Mouse (Mus musculus): ENCODE results near the gene Gm44805. TPM values are rescaled to one million over a fixed set of nuclear protein-coding genes. Genes with fewer than 3 reads are reported as not detected.

The Gm44805 gene
- not detected for polyA plus RNA-seq (2017; shearing (Covaris generic))

GRCm38 (mm10) chr7:19681202-19681694 is at the start of gene Gm44805, which contains the start of gene Apoc4:
TSS of gene Gm44805 (minus strand) at chr7:19681423.
TSS of gene Apoc4 (minus strand) at chr7:19681479.

GRCm38 (mm10) chr7:19715239-19716054 is 34.2 kb upstream of the Gm44805 start, which contains the start of gene Tomm40:
TSS of gene Tomm40 (minus strand) at chr7:19715438.

GRCm38 (mm10) chr7:19698907-19699826 is 17.9 kb upstream of the Gm44805 start, which contains the start of gene Apoe:
TSS of gene Apoe (minus strand) at chr7:19699188.

DNA sequence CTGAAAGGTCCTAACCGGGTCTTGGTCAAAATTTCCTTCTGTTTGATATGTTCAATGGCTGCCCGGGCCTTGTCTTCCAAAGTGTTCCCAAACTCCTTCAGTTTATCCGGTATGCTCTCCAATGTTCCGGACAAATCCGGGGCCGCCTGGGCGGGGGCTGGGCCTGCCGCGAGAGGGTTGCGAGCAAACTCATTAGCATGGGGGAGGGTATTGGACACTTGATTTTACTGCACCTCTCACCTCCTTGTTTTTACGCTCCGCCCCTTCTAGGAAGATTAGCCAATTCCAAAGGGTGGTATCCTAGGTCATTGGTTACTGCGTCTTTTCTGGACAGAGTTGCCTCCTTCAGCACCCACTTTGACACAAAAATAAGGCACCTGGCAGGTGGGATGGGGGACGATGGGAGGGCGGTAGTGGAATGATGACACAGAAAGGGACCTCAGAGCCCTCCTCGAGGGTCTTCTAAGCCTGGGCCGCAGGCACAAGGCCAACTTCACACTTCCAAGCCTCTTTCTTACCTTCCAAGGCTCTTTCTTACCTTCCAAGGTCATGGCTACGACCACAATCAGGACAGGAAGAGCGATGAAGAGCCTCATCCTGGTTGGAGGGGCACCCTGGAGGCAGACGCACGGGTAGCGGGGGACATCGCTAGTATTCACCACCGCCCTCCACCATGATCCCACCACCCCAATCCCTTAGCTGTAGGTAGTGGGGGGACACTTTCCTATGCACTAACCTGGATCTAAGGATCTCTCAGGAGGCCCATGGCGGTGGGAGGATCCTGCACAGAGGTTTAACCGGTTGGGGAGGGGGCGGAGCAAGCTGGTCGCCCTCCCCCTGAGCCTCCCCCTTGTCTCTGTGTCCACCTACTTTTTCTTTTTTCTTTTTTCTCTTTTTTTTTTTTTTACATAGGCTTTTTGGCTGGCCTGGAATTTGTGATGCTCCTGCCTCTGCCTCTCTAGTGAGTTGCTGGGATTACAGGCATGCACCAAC is 10.9 kb upstream of the Gm44805 start, which contains the start of gene Apoc1:
Gene Apoc1 (minus strand): TSS at position 788 of the 993 bp plus-strand sequence.

GRCm38 (mm10) chr7:19677872-19678271 is 3.4 kb downstream of the Gm44805 start, which contains the start of gene Apoc2:
TSS of gene Apoc2 (minus strand) at chr7:19677941.

DNA sequence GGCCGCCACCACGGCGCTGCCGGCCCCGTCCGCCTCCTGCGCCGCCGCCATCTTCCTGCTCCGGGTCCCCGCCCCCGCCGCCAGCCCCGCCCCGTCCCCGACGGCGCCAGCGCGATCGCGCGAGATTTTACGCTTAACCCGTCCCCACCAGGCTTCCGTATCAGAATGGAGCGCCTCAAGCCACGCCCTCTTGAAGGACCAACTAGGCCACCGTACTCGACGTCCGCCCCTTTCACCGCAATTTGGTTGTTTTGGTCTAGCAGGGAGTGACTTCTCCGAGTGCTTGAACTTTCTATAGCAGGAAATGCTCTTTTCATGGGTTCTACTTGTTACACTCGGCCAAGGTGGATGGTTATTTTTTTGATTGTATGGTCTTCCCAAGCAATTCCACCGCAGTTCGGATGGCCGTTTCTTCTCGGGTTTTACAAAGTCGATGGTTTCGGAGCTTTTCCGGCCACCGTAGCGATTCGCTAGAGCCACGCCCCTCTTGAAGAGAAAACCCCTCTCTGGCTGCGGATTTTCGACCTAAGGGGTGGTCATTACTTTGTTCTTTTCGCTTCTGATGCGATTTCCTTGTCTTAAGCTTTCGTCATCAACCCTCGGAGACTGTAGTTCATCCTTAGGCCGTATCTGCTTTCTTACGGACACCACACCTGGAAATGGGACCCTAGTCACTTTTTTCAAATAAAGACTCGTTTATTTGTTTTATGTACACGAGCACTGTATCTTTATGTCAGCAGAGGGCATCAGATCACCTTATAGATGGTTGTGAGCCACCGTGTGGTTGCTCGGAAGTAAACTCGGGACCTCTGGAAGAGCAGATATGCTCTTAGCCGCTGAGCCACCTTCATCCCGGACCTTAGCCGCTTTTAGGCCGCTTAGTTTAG is 16.0 kb downstream of the Gm44805 start, which contains the start of gene Clptm1:
Gene Clptm1 (minus strand): TSS at position 79 of the 887 bp plus-strand sequence.

GRCm38 (mm10) chr7:19629361-19629734 is 51.9 kb downstream of the Gm44805 start, which contains the start of gene Relb:
TSS of gene Relb (minus strand) at chr7:19629438.

Other genes with a start within 250 kb of the Gm44805 start
- gene Mark4, start 222.6 kb downstream of the Gm44805 start, polyA plus RNA-seq (2017; shearing (Covaris generic)): 6.2 TPM
- gene Exoc3l2, start 218.1 kb downstream of the Gm44805 start, polyA plus RNA-seq (2017; shearing (Covaris generic)): not detected
- 4.3 TPM for gene Bloc1s3, start 173.1 kb downstream of the Gm44805 start, polyA plus RNA-seq (2017; shearing (Covaris generic))
- 43.9 TPM for gene Trappc6a, start 173.0 kb downstream of the Gm44805 start, polyA plus RNA-seq (2017; shearing (Covaris generic))
- not detected for gene Nkpd1, start 163.6 kb downstream of the Gm44805 start, polyA plus RNA-seq (2017; shearing (Covaris generic))
- 16.7 TPM for gene Ppp1r37, start 118.3 kb downstream of the Gm44805 start, polyA plus RNA-seq (2017; shearing (Covaris generic))
- gene Zfp296, start 104.1 kb downstream of the Gm44805 start, polyA plus RNA-seq (2017; shearing (Covaris generic)): 1.1 TPM
- 79.8 TPM for gene Gemin7, start 103.8 kb downstream of the Gm44805 start, polyA plus RNA-seq (2017; shearing (Covaris generic))
- 50.9 TPM for gene Clasrp, start 76.9 kb downstream of the Gm44805 start, polyA plus RNA-seq (2017; shearing (Covaris generic))
- 177 TPM for gene Relb, start 52.0 kb downstream of the Gm44805 start, polyA plus RNA-seq (2017; shearing (Covaris generic))
- gene Clptm1, start 16.4 kb downstream of the Gm44805 start, polyA plus RNA-seq (2017; shearing (Covaris generic)): 116 TPM
- gene Apoc2, start 3.5 kb downstream of the Gm44805 start, polyA plus RNA-seq (2017; shearing (Covaris generic)): not detected
- gene Apoc4, start 56 bp upstream of the Gm44805 start, polyA plus RNA-seq (2017; shearing (Covaris generic)): not detected
- gene Apoc1, start 11.2 kb upstream of the Gm44805 start, polyA plus RNA-seq (2017; shearing (Covaris generic)): not detected
- 4.2 TPM for gene Apoe, start 17.8 kb upstream of the Gm44805 start, polyA plus RNA-seq (2017; shearing (Covaris generic))
- 58.7 TPM for gene Tomm40, start 34.0 kb upstream of the Gm44805 start, polyA plus RNA-seq (2017; shearing (Covaris generic))
- not detected for gene Nectin2, start 69.1 kb upstream of the Gm44805 start, polyA plus RNA-seq (2017; shearing (Covaris generic))
- 0.75 TPM for gene Bcam, start 89.6 kb upstream of the Gm44805 start, polyA plus RNA-seq (2017; shearing (Covaris generic))
- gene Cblc, start 115.4 kb upstream of the Gm44805 start, polyA plus RNA-seq (2017; shearing (Covaris generic)): not detected
- gene Bcl3, start 141.3 kb upstream of the Gm44805 start, polyA plus RNA-seq (2017; shearing (Covaris generic)): 112 TPM
- gene Gm19345, start 170.6 kb upstream of the Gm44805 start, polyA plus RNA-seq (2017; shearing (Covaris generic)): not detected
- gene Ceacam16, start 179.9 kb upstream of the Gm44805 start, polyA plus RNA-seq (2017; shearing (Covaris generic)): not detected
- gene Ceacam19, start 206.5 kb upstream of the Gm44805 start, polyA plus RNA-seq (2017; shearing (Covaris generic)): not detected
- gene Pvr, start 239.7 kb upstream of the Gm44805 start, polyA plus RNA-seq (2017; shearing (Covaris generic)): 56.6 TPM

Measured in effector memory CD4-positive, alpha-beta T cell, adult 5 months (primary cell).